Mouse (Mus musculus) neural tube, embryonic 12.5 days (tissue): ENCODE data around the gene Ppara. TPM values are rescaled to one million over a fixed set of nuclear protein-coding genes. Genes with fewer than 3 reads are reported as not detected.
A peak's percentile ranks its signal among the peaks of the same experiment; 100 is the strongest.

Experiments used
- ATAC-seq: fragments of 200-750 bp; cut with Nextera tagmentation; 2 replicates; pipeline ENCODE4 v1.8.0; 2017; ENCODE audit warnings: low read depth, mild to moderate bottlenecking, moderate TSS enrichment, moderate library complexity; ENCODE audit not compliant: low FRiP score
- H3K27ac ChIP-seq: fragments of 300-500 bp; sonication (generic); 2 replicates; pipeline ENCODE4 v1.5.1; 2016
- H3K27me3 ChIP-seq: fragments of 300-500 bp; sonication (generic); replicated peaks from 2 replicates; pipeline ENCODE4 v1.6.1; 2016; ENCODE audit warnings: mild to moderate bottlenecking
- H3K36me3 ChIP-seq: fragments of 300-500 bp; sonication (generic); 2 replicates; pipeline ENCODE4 v1.6.1; 2016; ENCODE audit warnings: mild to moderate bottlenecking
- H3K4me1 ChIP-seq: fragments of 300-500 bp; sonication (generic); 2 replicates; pipeline ENCODE4 v1.6.1; 2016
- H3K4me2 ChIP-seq: fragments of 300-500 bp; sonication (generic); replicated peaks from 2 replicates; pipeline ENCODE4 v1.6.1; 2016; ENCODE audit warnings: mild to moderate bottlenecking
- H3K4me3 ChIP-seq: fragments of 300-500 bp; sonication (generic); 2 replicates; pipeline ENCODE4 v1.5.1; 2016
- H3K9ac ChIP-seq: fragments of 300-500 bp; sonication (generic); 2 replicates; pipeline ENCODE4 v1.6.1; 2016; ENCODE audit warnings: mild to moderate bottlenecking
- H3K9me3 ChIP-seq: fragments of 300-500 bp; sonication (generic); 2 replicates; pipeline ENCODE4 v1.6.1; 2016; ENCODE audit warnings: mild to moderate bottlenecking
- WGBS: fragments of 180-500 bp; shearing (Covaris S2); methylation state at CpG from one replicate; pipeline ENCODE4 v1.1.7; 2016; 5-methylcytosine and 5-hydroxymethylcytosine counted together
- polyA plus RNA-seq: library from polyadenylated mRNA; unstranded; fragments of >200 nt; fragmentation: Nextera tagmentation; extraction: Ambion mirVana; gene quantifications from 2 replicates; pipeline ENCODE4 v1.2.1, GENCODE M21; 2016

The Ppara gene
- polyA plus RNA-seq, 1 experiment from 2014 or later = 1.1 TPM

DNA sequence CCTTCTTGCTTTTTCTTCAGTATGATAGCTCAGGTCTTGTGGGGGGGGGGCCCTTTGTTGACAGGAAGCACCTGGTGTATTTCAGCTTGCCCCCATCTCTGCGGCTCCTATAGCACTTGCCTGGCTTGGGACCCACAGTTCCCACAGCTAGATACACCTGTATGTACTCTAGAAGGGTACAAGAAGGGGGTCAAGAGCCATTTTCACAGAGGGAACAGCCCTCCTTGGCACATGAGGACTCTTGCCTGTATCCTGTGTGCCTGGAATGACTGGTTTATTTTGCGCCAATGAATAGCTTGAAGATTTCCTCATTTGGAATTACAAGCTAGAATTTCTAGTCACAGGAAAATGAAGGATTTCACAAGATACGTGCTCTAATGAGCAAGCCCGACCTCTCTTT lies 56.7 kb downstream of the Ppara start:
- H3K27ac ChIP-seq = no peak overlapping the region
- no peaks in the 10 kb centered on the region for H3K27me3 ChIP-seq
- WGBS = 84% methylated on average over 4 of the region's 4 CpGs
- H3K4me3 ChIP-seq = no peak overlapping the region
- H3K9me3 ChIP-seq = no peaks in the 10 kb centered on the region
- H3K36me3 ChIP-seq = no peaks in the 10 kb centered on the region
- H3K4me2 ChIP-seq = no peak overlapping the region
- H3K9ac ChIP-seq = no peak overlapping the region
- no peaks in the 10 kb centered on the region for H3K4me1 ChIP-seq
- ATAC-seq = no peak

DNA sequence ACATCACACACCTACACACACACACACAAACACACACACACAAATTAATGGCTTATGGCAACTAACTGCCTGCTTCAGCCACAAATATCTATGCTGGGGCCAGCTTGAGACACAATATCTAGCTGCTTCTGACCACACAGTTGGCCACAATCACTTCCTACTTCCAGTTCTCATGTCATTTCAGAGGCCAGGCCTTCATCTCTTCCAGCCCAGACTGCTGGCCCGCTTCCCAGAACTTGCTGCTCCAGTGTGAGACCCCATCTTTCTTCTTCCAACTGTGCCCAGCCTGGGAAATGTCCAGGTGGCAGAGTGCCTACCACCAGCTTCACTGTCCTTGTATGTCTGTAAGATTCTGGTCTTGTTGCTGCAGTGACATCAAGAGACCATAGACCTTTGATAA lies 58.0 kb downstream of the Ppara start:
- H3K36me3 ChIP-seq = no peaks in the 10 kb centered on the region
- H3K9me3 ChIP-seq = no peaks in the 10 kb centered on the region
- no peaks in the 10 kb centered on the region for H3K4me1 ChIP-seq
- H3K27ac ChIP-seq = no peak overlapping the region
- H3K4me3 ChIP-seq = no peak overlapping the region
- 82% methylated on average over 1 of the region's 1 CpGs for WGBS
- no peak overlapping the region for H3K4me2 ChIP-seq
- no peak for ATAC-seq
- no peak overlapping the region for H3K9ac ChIP-seq
- no peaks in the 10 kb centered on the region for H3K27me3 ChIP-seq

DNA sequence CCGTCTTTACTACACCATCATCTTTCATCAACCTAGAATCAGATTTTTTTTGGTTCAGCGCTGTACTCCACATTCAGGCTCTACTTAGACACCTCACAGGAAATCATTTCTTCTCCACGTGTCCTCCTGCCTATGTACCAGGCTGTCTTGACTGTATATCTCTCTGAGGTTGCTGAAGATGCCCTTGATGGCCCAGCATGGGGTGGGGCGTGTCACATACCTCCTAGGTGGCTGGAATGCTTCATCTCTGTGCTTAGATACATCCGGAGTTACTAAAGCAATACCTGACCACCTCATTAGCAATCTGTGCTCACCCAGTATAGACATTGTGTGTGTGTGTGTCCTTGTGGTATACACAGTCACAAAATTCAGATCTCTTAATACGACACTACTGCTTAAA lies 60.7 kb downstream of the Ppara start:
- Histone ChIP-seq H3K4me1 (no peaks in the 10 kb centered on the region), H3K27me3 (no peaks in the 10 kb centered on the region), H3K36me3 (no peaks in the 10 kb centered on the region), H3K27ac (no peak overlapping the region), H3K4me3 (no peak overlapping the region), H3K4me2 (no peak overlapping the region), H3K9ac (no peak overlapping the region), H3K9me3 (no peaks in the 10 kb centered on the region)
- WGBS = 87% methylated on average over 6 of the region's 6 CpGs
- ATAC-seq = no peak

DNA sequence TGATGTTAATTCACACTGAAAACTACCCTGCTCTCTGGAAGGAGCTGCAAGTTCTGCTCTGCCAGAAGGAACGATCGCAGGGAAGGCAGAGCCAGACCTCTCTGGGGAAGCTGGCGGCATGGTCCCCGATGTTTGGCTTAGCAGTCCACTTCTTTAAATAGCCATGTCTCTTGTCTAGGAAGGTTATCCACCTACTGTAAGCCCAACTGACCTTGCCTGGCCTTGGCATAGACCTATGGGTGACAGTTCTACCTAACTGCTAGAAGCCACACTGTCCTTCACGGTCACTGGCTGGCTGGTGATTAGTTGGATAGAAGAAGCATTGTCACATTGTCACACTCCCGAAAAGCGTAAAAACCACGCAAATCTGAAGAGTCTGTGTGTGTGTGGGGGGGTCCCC lies 63.9 kb downstream of the Ppara start:
- Histone ChIP-seq H3K4me2 (no peak overlapping the region), H3K4me1 (no peaks in the 10 kb centered on the region), H3K9ac (no peak overlapping the region), H3K36me3 (no peaks in the 10 kb centered on the region), H3K4me3 (no peak overlapping the region), H3K27me3 (no peaks in the 10 kb centered on the region), H3K9me3 (no peaks in the 10 kb centered on the region), H3K27ac (no peak overlapping the region)
- WGBS = 91% methylated on average over 8 of the region's 8 CpGs
- ATAC-seq = no peak

DNA sequence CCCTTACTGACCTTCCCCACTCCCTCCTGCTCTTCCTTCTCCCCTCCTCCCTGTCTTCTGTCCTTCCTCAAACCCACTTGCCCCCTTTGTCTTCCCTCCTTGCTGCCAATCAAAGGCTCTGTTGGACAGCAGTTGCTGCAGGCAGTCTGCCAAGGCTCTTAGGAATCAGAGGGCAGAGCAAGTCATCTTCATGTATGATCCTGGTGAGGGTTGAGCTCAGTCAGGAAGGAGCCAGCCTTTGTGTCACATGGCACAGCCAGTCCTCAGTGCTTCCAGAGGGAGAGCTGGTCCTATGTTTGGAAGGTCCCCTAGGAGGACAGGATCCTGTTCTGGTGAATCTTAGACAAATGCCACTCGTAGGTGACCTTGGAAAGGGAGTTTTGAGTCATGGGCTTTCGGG lies 68.1 kb downstream of the Ppara start:
- H3K9me3 ChIP-seq = no peaks in the 10 kb centered on the region
- H3K27me3 ChIP-seq = no peaks in the 10 kb centered on the region
- no peaks in the 10 kb centered on the region for H3K36me3 ChIP-seq
- H3K9ac ChIP-seq = no peak overlapping the region
- ATAC-seq = no peak
- no peaks in the 10 kb centered on the region for H3K4me1 ChIP-seq
- WGBS = 79% methylated on average over 2 of the region's 2 CpGs
- H3K4me2 ChIP-seq = no peak overlapping the region
- H3K4me3 ChIP-seq = no peak overlapping the region
- no peak overlapping the region for H3K27ac ChIP-seq

DNA sequence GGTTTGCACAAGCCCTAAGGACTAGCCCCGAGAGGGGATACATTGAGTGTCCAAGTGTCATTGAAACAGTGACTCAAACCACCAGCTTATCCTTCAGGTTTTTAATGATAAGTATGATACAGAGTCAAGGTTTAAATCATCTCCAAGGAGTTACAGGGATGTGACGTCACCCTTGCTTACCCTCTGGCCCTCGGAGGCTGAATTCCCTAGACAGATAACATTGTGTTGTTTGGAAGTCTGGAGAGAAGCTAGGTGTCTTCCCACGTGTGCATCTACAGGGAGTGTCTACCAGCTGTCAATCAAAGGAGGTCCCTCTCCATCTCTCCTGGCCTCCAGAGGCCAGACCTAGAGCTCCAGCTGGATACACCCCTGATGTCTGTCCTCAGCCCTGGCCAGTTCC lies 72.1 kb downstream of the Ppara start:
- Histone ChIP-seq H3K4me2 (no peak overlapping the region), H3K27ac (no peak overlapping the region), H3K9ac (no peak overlapping the region), H3K9me3 (no peaks in the 10 kb centered on the region), H3K4me3 (no peak overlapping the region), H3K27me3 (no peaks in the 10 kb centered on the region), H3K36me3 (no peaks in the 10 kb centered on the region), H3K4me1 (peaks cover 7% of the 10 kb centered on the region)
- ATAC-seq = no peak
- 88% methylated on average over 4 of the region's 4 CpGs for WGBS

DNA sequence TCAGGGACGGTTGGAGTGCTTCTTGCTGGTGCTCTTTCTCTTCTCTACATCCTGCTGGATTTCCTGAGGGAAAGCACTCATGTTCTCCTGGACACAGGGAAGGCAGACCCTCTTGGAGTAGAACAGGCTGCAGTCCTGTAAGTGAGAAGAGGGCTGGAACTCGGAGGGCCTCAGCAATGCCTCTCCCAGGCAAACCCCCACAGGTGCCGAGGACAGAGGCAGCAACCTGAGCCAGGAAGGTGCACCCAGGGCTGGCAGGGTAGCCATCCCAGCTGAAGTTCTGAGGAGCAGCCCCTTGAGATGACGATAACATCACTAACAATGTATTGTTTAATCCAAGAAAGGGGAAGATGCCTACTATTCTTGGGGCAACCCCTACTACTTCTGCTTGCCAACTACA lies 72.6 kb downstream of the Ppara start:
- no peaks in the 10 kb centered on the region for H3K27me3 ChIP-seq
- H3K4me1 ChIP-seq = peaks cover 7% of the 10 kb centered on the region
- H3K27ac ChIP-seq = no peak overlapping the region
- 80% methylated on average over 4 of the region's 4 CpGs for WGBS
- H3K4me2 ChIP-seq = no peak overlapping the region
- H3K36me3 ChIP-seq = no peaks in the 10 kb centered on the region
- no peak overlapping the region for H3K9ac ChIP-seq
- no peak overlapping the region for H3K4me3 ChIP-seq
- H3K9me3 ChIP-seq = no peaks in the 10 kb centered on the region
- ATAC-seq = no peak

DNA sequence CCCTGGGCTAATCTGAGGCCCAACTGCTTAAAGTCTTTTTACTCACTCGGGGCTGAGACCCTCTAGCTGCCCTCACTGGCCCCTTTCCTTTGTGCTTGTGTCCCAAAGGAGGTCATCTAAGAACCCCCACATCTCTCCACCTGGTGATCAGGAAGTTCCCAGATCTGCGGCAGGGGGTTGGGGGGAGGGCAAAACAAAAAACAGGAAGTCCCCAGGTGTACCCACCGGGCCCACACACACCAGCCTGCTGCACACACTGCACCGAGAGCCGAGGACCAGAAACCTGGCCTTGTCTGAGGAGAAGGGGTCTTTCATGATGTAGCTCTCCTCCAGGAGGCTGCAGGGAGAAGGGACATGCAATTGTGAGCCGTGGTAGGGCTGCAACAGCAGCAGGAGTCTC lies 73.2 kb downstream of the Ppara start:
- H3K9me3 ChIP-seq = no peaks in the 10 kb centered on the region
- H3K4me2 ChIP-seq = no peak overlapping the region
- no peak overlapping the region for H3K27ac ChIP-seq
- H3K9ac ChIP-seq = no peak overlapping the region
- no peaks in the 10 kb centered on the region for H3K27me3 ChIP-seq
- no peak overlapping the region for H3K4me3 ChIP-seq
- no peak for ATAC-seq
- no peaks in the 10 kb centered on the region for H3K36me3 ChIP-seq
- WGBS = 79% methylated on average over 6 of the region's 6 CpGs
- H3K4me1 ChIP-seq = peaks cover 7% of the 10 kb centered on the region

DNA sequence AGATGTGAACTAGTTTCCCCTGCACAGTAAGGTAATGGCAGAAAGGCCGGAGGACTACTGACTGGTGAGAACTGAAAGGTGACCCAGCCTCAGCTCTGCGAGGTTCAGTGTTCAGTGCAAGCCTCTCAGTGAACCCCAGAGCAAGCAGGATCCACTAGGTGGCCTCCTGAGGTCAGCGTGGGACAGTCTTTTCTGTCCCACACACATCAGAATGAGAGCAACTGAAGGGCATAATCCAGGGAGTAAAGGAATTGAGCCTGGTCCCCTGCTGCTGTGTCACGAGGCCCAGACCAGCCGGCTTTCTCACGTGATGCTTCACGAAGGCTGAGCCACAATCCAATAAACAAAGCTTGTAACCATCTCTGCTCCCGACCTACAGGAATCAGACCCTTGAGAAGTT lies 73.7 kb downstream of the Ppara start:
- Histone ChIP-seq H3K27ac (no peak overlapping the region), H3K9me3 (no peaks in the 10 kb centered on the region), H3K4me2 (no peak overlapping the region), H3K4me1 (peaks cover 7% of the 10 kb centered on the region), H3K4me3 (no peak overlapping the region), H3K9ac (no peak overlapping the region), H3K27me3 (no peaks in the 10 kb centered on the region), H3K36me3 (no peaks in the 10 kb centered on the region)
- ATAC-seq = no peak
- 52% methylated on average over 8 of the region's 8 CpGs for WGBS

DNA sequence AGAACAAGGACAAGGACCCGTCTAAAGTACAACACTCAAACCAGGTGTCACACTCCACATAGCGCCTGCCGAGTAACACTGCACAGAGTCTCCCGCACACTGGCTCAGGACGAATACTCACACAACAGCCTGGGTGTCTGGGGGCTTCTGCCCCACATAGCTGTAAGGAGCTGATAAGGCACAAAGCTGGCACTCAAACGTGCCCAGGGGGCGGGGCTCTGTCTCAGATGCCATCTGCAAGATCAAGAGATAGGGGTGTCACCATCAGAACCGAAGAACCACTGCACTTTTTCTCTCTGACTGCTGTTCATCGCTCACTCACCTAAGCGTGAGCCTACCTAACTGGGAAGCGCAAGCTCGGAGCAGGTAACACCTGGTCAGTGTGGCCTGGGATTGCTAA lies 74.3 kb downstream of the Ppara start:
- WGBS = 90% methylated on average over 12 of the region's 12 CpGs
- Histone ChIP-seq H3K27ac (no peak overlapping the region), H3K36me3 (no peaks in the 10 kb centered on the region), H3K9ac (no peak overlapping the region), H3K27me3 (no peaks in the 10 kb centered on the region), H3K4me1 (peaks cover 7% of the 10 kb centered on the region), H3K4me3 (no peak overlapping the region), H3K9me3 (no peaks in the 10 kb centered on the region), H3K4me2 (no peak overlapping the region)
- no peak for ATAC-seq

DNA sequence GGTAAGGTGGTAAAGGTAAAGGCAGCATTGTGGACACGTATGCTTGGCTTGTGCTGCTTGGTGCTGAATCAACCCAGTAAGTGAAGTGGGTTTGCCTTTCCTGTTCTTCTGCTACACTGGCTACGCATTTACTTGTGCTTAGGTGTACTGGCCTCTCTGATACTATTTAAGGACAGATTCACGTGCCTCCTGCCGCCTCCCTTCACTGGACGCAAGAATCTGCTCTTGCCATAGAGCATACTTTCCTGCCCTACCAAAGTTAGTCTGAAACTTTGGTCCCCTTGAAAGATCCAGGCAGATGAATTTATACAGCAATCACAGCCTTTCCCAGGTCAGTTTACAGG lies 75.7 kb downstream of the Ppara start:
- no peak overlapping the region for H3K27ac ChIP-seq
- H3K4me2 ChIP-seq = peak overlapping the region; percentile 89
- no peak overlapping the region for H3K9ac ChIP-seq
- H3K27me3 ChIP-seq = no peaks in the 10 kb centered on the region
- H3K36me3 ChIP-seq = no peaks in the 10 kb centered on the region
- peaks cover 7% of the 10 kb centered on the region for H3K4me1 ChIP-seq
- peak overlapping the region; percentile 73; the same call in 1 of the 2 replicates for H3K4me3 ChIP-seq
- no peak for ATAC-seq
- no peaks in the 10 kb centered on the region for H3K9me3 ChIP-seq
- 87% methylated on average over 5 of the region's 5 CpGs for WGBS

DNA sequence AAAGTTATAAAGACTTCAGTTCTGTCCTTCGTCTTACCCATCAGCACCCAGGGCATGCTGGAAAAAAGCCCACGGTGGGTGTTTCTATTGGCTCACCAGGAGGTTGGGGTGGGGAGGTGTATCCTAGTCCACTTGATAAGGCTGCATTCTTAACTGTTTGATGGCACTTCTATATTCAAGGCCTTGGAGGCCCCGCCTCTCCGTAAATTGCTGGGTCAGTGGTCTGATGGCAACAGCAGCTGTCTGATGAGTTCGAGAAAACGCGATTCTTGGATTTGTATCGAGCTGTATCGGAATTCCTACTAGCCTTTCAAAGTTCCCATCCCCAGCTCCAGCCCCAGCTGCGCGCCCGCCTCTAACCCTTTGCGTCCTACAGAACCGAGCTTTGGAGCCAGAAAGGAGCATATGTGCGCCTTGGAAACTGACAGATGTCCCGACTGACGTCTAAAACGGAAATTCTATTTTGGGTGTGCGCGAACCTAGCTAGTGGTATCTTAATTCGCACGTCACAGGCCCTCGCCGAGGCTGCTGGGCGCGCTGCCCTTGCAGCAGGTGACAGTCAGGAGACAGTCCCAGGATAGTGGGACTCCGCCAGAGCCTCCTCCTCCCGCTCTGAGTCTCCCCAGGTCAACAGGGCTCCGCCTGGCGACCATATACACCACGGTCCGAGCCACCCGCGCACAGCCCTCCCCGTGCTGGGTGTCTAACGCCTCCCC lies 76.2 kb downstream of the Ppara start:
- H3K4me1 ChIP-seq = peaks cover 7% of the 10 kb centered on the region
- peak; percentile 90 for ATAC-seq
- 5% methylated on average over 36 of the region's 36 CpGs for WGBS
- H3K4me3 ChIP-seq = peak overlapping the region; percentile 73
- H3K9me3 ChIP-seq = no peaks in the 10 kb centered on the region
- H3K27ac ChIP-seq = peak overlapping the region; percentile 42; the same call in 1 of the 2 replicates
- H3K27me3 ChIP-seq = no peaks in the 10 kb centered on the region
- peak overlapping the region; percentile 72 for H3K9ac ChIP-seq
- peak overlapping the region; percentile 89 for H3K4me2 ChIP-seq
- no peaks in the 10 kb centered on the region for H3K36me3 ChIP-seq

DNA sequence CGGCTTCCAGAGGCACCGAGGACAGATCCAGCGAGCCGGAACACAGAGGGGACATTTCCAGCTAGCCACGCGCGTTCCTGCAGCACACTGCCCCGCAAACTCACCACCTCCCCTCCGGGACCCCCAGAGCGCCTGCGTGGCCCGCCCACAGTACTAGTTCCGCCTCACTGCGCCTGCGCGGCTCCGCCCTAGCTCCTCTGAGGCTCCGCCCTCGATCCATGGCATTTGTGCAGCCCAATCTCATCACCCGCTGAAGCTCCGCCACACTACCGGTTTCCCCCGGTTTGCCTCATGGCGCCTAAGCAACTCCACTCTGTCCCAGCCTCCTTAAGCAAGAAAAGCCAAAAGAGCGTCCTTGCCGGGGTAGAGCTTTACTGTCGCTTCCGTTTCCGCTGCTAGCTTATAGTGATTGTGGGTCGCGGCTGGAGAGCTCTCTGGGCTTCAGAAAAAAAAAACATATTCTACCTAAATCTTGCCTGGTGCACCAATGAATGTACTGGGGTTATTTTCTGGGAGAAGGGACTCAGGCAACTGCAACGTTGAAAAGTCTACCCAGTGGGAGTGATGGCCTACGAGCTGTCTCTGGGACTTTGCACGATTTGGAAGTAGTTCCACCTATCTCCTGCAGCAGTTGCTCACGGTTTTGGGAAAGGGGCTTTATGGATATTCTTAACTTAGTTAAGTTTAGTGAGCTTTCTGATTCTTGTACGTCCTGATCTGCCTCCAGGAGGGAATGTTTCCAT lies 76.9 kb downstream of the Ppara start, which contains the start of gene Cdpf1:
Cdpf1 (minus strand) TSS at position 163 of the 743 bp plus-strand sequence.
- peak; percentile 95 for ATAC-seq
- Histone ChIP-seq H3K4me1 (peaks cover 7% of the 10 kb centered on the region), H3K27ac (peak within 1 kb of the TSS; percentile 42; the same call in 1 of the 2 replicates), H3K4me2 (peak within 1 kb of the TSS; percentile 89), H3K27me3 (no peaks in the 10 kb centered on the region), H3K9ac (peak within 1 kb of the TSS; percentile 72), H3K36me3 (no peaks in the 10 kb centered on the region), H3K9me3 (no peaks in the 10 kb centered on the region), H3K4me3 (peak within 1 kb of the TSS; percentile 73)
- WGBS = 3% methylated on average over 36 of the region's 36 CpGs
